7 mouse cellular contexts compared by ENCODE assay signal in the genomic region with DNA sequence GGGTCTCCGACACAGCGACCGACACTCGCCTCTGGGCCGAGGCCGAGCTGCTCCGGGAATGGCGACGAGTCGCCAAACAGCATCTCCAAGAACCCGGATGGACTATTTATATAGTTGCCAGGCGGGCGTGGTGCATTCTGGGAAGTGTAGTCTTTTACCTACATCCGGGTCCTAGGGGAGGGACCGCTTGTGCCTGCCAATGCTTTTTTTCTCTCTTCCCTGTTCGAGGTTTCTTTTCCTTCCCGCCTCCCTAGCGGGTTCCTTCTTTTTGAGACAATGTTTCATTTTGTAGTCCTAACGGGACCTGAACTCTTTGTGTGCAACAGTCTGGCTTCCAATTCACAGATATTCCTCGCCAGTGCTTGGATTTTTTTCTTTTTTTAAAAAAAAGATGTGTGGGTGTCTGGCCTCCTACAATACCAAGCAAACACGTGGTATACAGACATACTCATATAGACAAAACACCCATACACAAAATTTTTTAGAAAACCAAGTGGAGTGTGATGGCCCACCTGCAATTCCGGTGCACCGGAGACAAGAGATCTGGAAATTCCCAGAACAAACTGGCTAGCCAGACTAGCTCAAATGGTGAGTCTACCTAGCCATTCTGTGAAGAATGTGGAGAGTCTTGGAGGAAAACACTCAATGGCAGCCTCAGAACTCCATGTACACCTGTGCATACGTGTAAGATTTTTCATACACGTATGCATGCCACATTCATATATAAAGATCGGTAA. TPM values are rescaled to one million over a fixed set of nuclear protein-coding genes. Genes with fewer than 3 reads are reported as not detected.
A peak's percentile ranks its signal among the peaks of the same experiment; 100 is the strongest.
DNase-seq lines count a peak whose midpoint lies in the region; ATAC-seq lines count a peak whose summit lies in the region.

A gene (minus strand): TSS at position 87 of the 737 bp plus-strand sequence.

- peak; percentile 83 for ATAC-seq in intestine, embryonic 16.5 days
- peak; percentile 88 for ATAC-seq in midbrain, embryonic 11.5 days (ENCODE audit: low FRiP score)

- peak within 1 kb of the TSS; percentile 73 for H3K27ac ChIP-seq in intestine, embryonic 16.5 days (ENCODE audit: low read length)
- peak within 1 kb of the TSS; percentile 57 for H3K27ac ChIP-seq in midbrain, embryonic 11.5 days (ENCODE audit: low read depth, low read length)

- H3K36me3 ChIP-seq in intestine, embryonic 16.5 days (ENCODE audit: control insufficient read depth, insufficient read depth, low read length) = no peaks in the 10 kb centered on the region; the same call in 1 of the 2 replicates
- no peaks in the 10 kb centered on the region for H3K36me3 ChIP-seq in midbrain, embryonic 11.5 days (ENCODE audit: control insufficient read depth, insufficient read depth, low read length)

- H3K27me3 ChIP-seq in intestine, embryonic 16.5 days (replicated peaks; ENCODE audit: control insufficient read depth, insufficient read depth, low read length) = no peaks in the 10 kb centered on the region
- no peaks in the 10 kb centered on the region for H3K27me3 ChIP-seq in midbrain, embryonic 11.5 days (ENCODE audit: control insufficient read depth, insufficient read depth, low read length)

- 0 out of 2 replicates have a peak, but pooled peaks cover 3% of the 10 kb centered on the region for H3K9me3 ChIP-seq in intestine, embryonic 16.5 days (ENCODE audit: control insufficient read depth, low read length)
- no peaks in the 10 kb centered on the region for H3K9me3 ChIP-seq in midbrain, embryonic 11.5 days (ENCODE audit: control insufficient read depth, low read length)

- peak within 1 kb of the TSS; percentile 98 for H3K9ac ChIP-seq in intestine, embryonic 16.5 days (ENCODE audit: low read depth, low read length)
- H3K9ac ChIP-seq in midbrain, embryonic 11.5 days (ENCODE audit: low read length) = peak within 1 kb of the TSS; percentile 91

- peak within 1 kb of the TSS; percentile 79 for H3K4me2 ChIP-seq in intestine, embryonic 16.5 days (ENCODE audit: low read depth, low read length)
- peak within 1 kb of the TSS; percentile 81 for H3K4me2 ChIP-seq in midbrain, embryonic 11.5 days

- DNase-seq in adrenal gland, adult 2 months = peak; percentile 97
- peak; percentile 96 for DNase-seq in embryo, embryonic 11.5 days (ENCODE audit: low read depth, low spot score)
- DNase-seq in gastrocnemius, postnatal 4 days (ENCODE audit: low spot score in 2 of 2) = peak; percentile 86 to 93
- DNase-seq in left cerebral cortex, postnatal 36 days (ENCODE audit: low spot score in 2 of 2) = peak; percentile 96 to 98
- peak; percentile 100 for DNase-seq in midbrain, embryonic 11.5 days (ENCODE audit: low spot score, missing footprints)
- DNase-seq in skeletal muscle tissue, adult 2 months (ENCODE audit: low read depth, low spot score) = peak; percentile 97

- intact Hi-C loops in left cerebral cortex, postnatal 36 days (cut with DNase I) = no loop called here

- peaks cover 36% of the 10 kb centered on the region for H3K4me1 ChIP-seq in intestine, embryonic 16.5 days (ENCODE audit: control insufficient read depth, insufficient read depth, low read length)
- H3K4me1 ChIP-seq in midbrain, embryonic 11.5 days (ENCODE audit: control insufficient read depth, insufficient read depth, low read length) = peaks cover 21% of the 10 kb centered on the region

- WGBS in intestine, embryonic 16.5 days = 12% methylated on average over 26 of the region's 26 CpGs
- 13% methylated on average over 26 of the region's 26 CpGs for whole genome bisulfite sequencing in midbrain, embryonic 11.5 days

- peak within 1 kb of the TSS; percentile 99 for H3K4me3 ChIP-seq in intestine, embryonic 16.5 days (ENCODE audit: low read length)
- peak within 1 kb of the TSS; percentile 97 for H3K4me3 ChIP-seq in midbrain, embryonic 11.5 days (ENCODE audit: low read depth, low read length)

RNA-seq across cellular contexts. Expression of the gene that starts here (rescaled TPM):
- 100 to 1,000 TPM; 225 to 258 TPM for total RNA-seq in adrenal gland, adult 2 months (2021)
- 212 and 287 TPM in 2 replicates for polyA plus RNA-seq in adrenal gland, adult 2 months (2012; rRNA removed)
- 100 to 1,000 TPM; 196 TPM for total RNA-seq in gastrocnemius, postnatal 4 days (2021)
- 90.4 and 92.6 TPM in 2 replicates for polyA plus RNA-seq in intestine, embryonic 16.5 days (2015; fragmentation: Nextera tagmentation; extraction: Ambion mirVana)
- total RNA-seq in left cerebral cortex, postnatal 36 days (2021) = 100 to 1,000 TPM; 247 to 258 TPM
- polyA plus RNA-seq in midbrain, embryonic 11.5 days (2014; fragmentation: Nextera tagmentation; extraction: Ambion mirVana) = 84.6 and 85.0 TPM in 2 replicates

Comparison
In these comparisons a context has a peak if more than half of its experiments do, and no peak if none do; other contexts are left out.
1. Peak in every context shown above with its lines: DNase-seq, ATAC-seq, H3K4me3 ChIP-seq and H3K27ac ChIP-seq.